Mouse (Mus musculus): ENCODE data around the gene Arf5. TPM values are rescaled to one million over a fixed set of nuclear protein-coding genes. Genes with fewer than 3 reads are reported as not detected.

Arf5 gene
- polyA plus RNA-seq (2016; fragmentation: Nextera tagmentation; extraction: Ambion mirVana): 299 and 324 TPM in 2 replicates

DNA sequence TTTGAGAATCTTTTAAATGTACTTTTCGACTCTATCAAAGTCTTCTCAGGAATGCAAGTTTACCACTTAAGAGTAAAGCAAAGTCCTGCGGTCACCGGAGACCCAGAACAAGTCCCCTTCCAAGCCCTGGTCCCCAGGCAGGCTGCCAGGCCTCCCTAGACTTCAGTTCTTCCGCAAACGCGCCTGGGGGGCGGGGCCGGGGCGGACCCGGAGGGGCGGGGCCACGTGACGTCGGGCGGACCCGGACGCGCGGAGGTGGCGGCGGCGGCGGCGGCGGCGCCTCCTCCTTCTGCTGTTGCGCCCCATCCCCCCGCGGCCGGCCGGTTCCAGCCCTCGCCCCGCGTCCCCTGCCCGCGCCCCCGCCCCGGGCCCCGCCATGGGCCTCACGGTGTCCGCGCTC, at the start of gene Arf5:
Gene Arf5 (plus strand): TSS at position 248 of the 400 bp plus-strand sequence.
- H3K27ac ChIP-seq (replicated peaks): peak within 1 kb of the TSS; percentile 95
- peak; percentile 91 for DNase-seq (ENCODE audit: low spot score)
- peak within 1 kb of the TSS; percentile 92 for H3K4me3 ChIP-seq
- H3K4me1 ChIP-seq: peaks cover 50% of the 10 kb centered on the region
- no peaks in the 10 kb centered on the region for H3K27me3 ChIP-seq (ENCODE audit: low read depth, poor library complexity, severe bottlenecking)
- peaks cover 37% of the 10 kb centered on the region for H3K36me3 ChIP-seq
- 2% methylated on average over 37 of the region's 42 CpGs for WGBS
- H3K9me3 ChIP-seq (replicated peaks): no peaks in the 10 kb centered on the region

DNA sequence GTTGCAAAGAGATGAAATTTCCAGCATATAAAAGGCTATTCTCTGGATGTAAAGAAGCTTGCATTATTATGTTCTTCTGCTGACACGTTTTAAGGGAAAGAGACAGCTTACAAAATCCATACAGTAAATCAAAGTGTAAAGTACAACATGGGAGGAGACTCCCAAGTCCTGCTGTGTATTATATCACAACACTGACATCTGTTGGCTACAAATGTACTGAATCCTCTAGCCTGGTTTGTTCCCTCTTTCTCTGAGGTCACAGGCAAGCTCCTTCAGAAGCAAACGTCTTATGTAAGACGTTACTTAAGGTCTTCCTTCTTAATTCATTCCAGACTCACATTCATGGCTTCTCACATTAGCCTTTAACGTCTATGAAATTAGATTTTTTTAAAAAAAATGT, 41.4 kb upstream of the Arf5 start:
- no peaks in the 10 kb centered on the region for H3K9me3 ChIP-seq (replicated peaks)
- H3K36me3 ChIP-seq: no peaks in the 10 kb centered on the region
- no peak overlapping the region for H3K4me3 ChIP-seq
- no peak overlapping the region for H3K27ac ChIP-seq (replicated peaks)
- H3K27me3 ChIP-seq (ENCODE audit: low read depth, poor library complexity, severe bottlenecking): no peaks in the 10 kb centered on the region
- no peak for DNase-seq (ENCODE audit: low spot score)
- 65% methylated on average over 4 of the region's 4 CpGs for WGBS
- no peaks in the 10 kb centered on the region for H3K4me1 ChIP-seq

DNA sequence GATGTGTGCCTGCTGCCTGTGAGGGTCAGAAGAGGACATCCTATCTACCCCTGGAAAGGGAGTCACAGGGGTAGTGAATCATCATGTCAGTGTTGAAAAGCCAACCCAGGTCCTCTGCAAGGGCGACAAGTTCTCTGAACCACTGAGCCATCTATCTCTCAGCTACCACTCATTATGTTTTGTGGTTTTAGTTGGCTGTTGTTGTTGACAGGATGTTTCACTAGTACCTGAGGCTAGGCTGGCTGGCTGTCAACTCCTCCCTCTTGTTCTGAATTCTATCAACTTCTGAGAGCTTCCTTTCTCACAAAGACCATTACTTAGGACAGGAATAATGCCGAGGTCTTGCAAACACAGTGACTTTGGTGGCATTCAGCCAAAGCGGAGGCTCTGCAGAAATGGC, 38.2 kb upstream of the Arf5 start:
- no peak for DNase-seq (ENCODE audit: low spot score)
- Histone ChIP-seq H3K4me3 (no peak overlapping the region), H3K4me1 (no peaks in the 10 kb centered on the region), H3K27ac (replicated peaks) (no peak overlapping the region), H3K36me3 (no peaks in the 10 kb centered on the region), H3K27me3 (ENCODE audit: low read depth, poor library complexity, severe bottlenecking) (no peaks in the 10 kb centered on the region), H3K9me3 (replicated peaks) (no peaks in the 10 kb centered on the region)
- 94% methylated on average over 3 of the region's 3 CpGs for WGBS

DNA sequence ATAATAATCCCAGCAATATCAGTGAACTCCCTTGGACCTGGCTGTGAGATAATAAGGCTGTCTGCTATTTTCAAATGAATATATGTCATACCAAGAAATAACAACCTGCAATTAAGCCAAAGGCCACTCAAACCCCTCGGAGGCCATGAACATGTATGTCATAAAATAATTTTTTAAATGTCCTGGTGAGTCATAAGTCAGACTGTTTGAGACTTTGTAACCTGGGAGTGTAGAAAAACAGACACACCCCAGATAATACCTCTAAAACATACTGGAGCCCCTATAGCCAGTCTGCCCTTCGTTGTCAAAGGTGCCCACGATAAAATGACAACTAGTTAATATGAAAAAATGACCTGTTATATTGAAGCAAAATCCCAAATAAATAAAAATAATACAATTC, 34.3 kb upstream of the Arf5 start:
- no peaks in the 10 kb centered on the region for H3K9me3 ChIP-seq (replicated peaks)
- no peak overlapping the region for H3K27ac ChIP-seq (replicated peaks)
- DNase-seq (ENCODE audit: low spot score): no peak
- peaks cover 3% of the 10 kb centered on the region; the same call in 1 of the 2 replicates for H3K36me3 ChIP-seq
- H3K27me3 ChIP-seq (ENCODE audit: low read depth, poor library complexity, severe bottlenecking): peaks cover 5% of the 10 kb centered on the region
- H3K4me1 ChIP-seq: peaks cover 5% of the 10 kb centered on the region; the same call in 1 of the 2 replicates
- WGBS: 93% methylated on average over 3 of the region's 3 CpGs
- no peak overlapping the region for H3K4me3 ChIP-seq

GRCm38 (mm10) chr6:28396051-28396852, 27.1 kb upstream of the Arf5 start:
- peaks cover 52% of the 10 kb centered on the region for H3K27me3 ChIP-seq (ENCODE audit: low read depth, poor library complexity, severe bottlenecking)
- peak; percentile 33 for DNase-seq (ENCODE audit: low spot score)
- WGBS: 16% methylated on average over 15 of the region's 15 CpGs

GRCm38 (mm10) chr6:28396853-28397457, 26.4 kb upstream of the Arf5 start:
- Histone ChIP-seq H3K36me3 (peaks cover 5% of the 10 kb centered on the region; the same call in 1 of the 2 replicates), H3K9me3 (replicated peaks) (peaks cover 4% of the 10 kb centered on the region; the same call in 1 of the 2 replicates), H3K27ac (replicated peaks) (peak overlapping the region; percentile 91), H3K4me3 (peak overlapping the region; percentile 57), H3K4me1 (peaks cover 29% of the 10 kb centered on the region), H3K27me3 (ENCODE audit: low read depth, poor library complexity, severe bottlenecking) (peaks cover 55% of the 10 kb centered on the region)
- peak; percentile 57 for DNase-seq (ENCODE audit: low spot score)
- under 1% methylated on average over 19 of the region's 19 CpGs for WGBS

More at GRCm38 (mm10) chr6:28396051-28396852, 27.1 kb upstream of the Arf5 start:
- peaks cover 5% of the 10 kb centered on the region; the same call in 1 of the 2 replicates for H3K36me3 ChIP-seq
- peak overlapping the region; percentile 57 for H3K4me3 ChIP-seq
- H3K27ac ChIP-seq (replicated peaks): peak overlapping the region; percentile 91
- peaks cover 4% of the 10 kb centered on the region; the same call in 1 of the 2 replicates for H3K9me3 ChIP-seq (replicated peaks)
- peaks cover 29% of the 10 kb centered on the region for H3K4me1 ChIP-seq

- H3K4me1 ChIP-seq: peaks cover 25% of the 10 kb centered on the region
- H3K27me3 ChIP-seq (ENCODE audit: low read depth, poor library complexity, severe bottlenecking): peaks cover 55% of the 10 kb centered on the region
- peak within 1 kb of the TSS; percentile 91 for H3K27ac ChIP-seq (replicated peaks)
- H3K36me3 ChIP-seq: peaks cover 5% of the 10 kb centered on the region; the same call in 1 of the 2 replicates
- peaks cover 4% of the 10 kb centered on the region; the same call in 1 of the 2 replicates for H3K9me3 ChIP-seq (replicated peaks)
- under 1% methylated on average over 33 of the region's 33 CpGs for WGBS
- H3K4me3 ChIP-seq: peak within 1 kb of the TSS; percentile 57
- peak; percentile 71 for DNase-seq (ENCODE audit: low spot score)
Observed at GRCm38 (mm10) chr6:28397681-28398203, 25.6 kb upstream of the Arf5 start, which contains the start of gene Zfp800. Zfp800 (minus strand) TSS chr6:28398005.

- Histone ChIP-seq H3K36me3 (peaks cover 4% of the 10 kb centered on the region; the same call in 1 of the 2 replicates), H3K4me1 (peaks cover 25% of the 10 kb centered on the region), H3K27me3 (ENCODE audit: low read depth, poor library complexity, severe bottlenecking) (peaks cover 54% of the 10 kb centered on the region), H3K9me3 (replicated peaks) (peaks cover 4% of the 10 kb centered on the region; the same call in 1 of the 2 replicates), H3K4me3 (no peak overlapping the region), H3K27ac (replicated peaks) (no peak overlapping the region)
- 80% methylated on average over 3 of the region's 3 CpGs for WGBS
- no peak for DNase-seq (ENCODE audit: low spot score)
Observed at GRCm38 (mm10) chr6:28398726-28399125, 24.6 kb upstream of the Arf5 start.

DNA sequence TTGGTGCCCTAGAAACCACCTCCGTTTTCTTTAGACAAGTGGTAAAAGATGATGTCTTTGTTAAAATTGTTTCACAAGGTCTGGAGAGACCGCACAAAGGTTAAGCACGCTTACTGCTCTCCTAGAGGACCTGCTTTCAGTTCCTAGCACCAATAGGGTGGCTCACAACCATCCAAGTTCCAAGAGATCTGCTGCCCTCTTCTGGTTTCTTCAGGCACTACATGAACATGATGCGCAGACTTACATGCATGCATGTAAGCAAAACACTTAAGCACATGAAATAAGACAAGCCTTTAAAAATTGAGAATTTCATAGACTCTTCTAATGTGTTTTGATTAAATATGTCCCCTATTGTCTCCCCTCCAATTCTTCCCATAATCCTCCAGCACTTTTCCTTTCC, 23.6 kb upstream of the Arf5 start:
- WGBS: 90% methylated on average over 4 of the region's 4 CpGs

DNA sequence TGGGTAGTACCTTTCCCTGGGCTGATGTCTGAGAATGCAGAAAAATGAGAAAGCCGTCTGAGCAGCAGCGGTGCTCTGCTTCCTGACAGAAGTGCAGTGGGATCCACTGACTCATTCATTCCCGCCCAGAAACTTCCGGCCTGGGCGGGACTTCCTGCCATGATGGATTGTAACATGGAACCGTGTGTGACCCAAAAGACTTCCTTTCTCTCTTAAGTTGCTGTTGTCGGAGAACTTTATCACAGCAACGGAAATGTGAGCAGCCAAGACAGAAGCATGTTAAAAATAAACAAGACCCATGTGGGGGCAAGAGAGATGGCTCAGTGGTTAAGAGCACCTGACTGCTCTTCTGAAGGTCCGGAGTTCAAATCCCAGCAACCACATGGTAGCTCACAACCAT, 13.3 kb upstream of the Arf5 start:
- no peaks in the 10 kb centered on the region; the same call in 1 of the 2 replicates for H3K9me3 ChIP-seq (replicated peaks)
- DNase-seq (ENCODE audit: low spot score): no peak
- H3K27ac ChIP-seq (replicated peaks): no peak overlapping the region
- H3K36me3 ChIP-seq: peaks cover 13% of the 10 kb centered on the region
- H3K4me3 ChIP-seq: no peak overlapping the region
- no peaks in the 10 kb centered on the region for H3K4me1 ChIP-seq
- no peaks in the 10 kb centered on the region for H3K27me3 ChIP-seq (ENCODE audit: low read depth, poor library complexity, severe bottlenecking)
- WGBS: 87% methylated on average over 9 of the region's 9 CpGs

More for the DNA sequence above, 23.6 kb upstream of the Arf5 start:
- no peak for DNase-seq (ENCODE audit: low spot score)
- H3K9me3 ChIP-seq (replicated peaks): peaks cover 13% of the 10 kb centered on the region; the same call in 1 of the 2 replicates
- H3K36me3 ChIP-seq: no peaks in the 10 kb centered on the region
- H3K4me3 ChIP-seq: no peak overlapping the region
- H3K27me3 ChIP-seq (ENCODE audit: low read depth, poor library complexity, severe bottlenecking): peaks cover 43% of the 10 kb centered on the region
- H3K27ac ChIP-seq (replicated peaks): no peak overlapping the region
- H3K4me1 ChIP-seq: peaks cover 25% of the 10 kb centered on the region

- Histone ChIP-seq H3K9me3 (replicated peaks) (no peaks in the 10 kb centered on the region), H3K4me1 (no peaks in the 10 kb centered on the region), H3K27me3 (ENCODE audit: low read depth, poor library complexity, severe bottlenecking) (no peaks in the 10 kb centered on the region), H3K27ac (replicated peaks) (no peak overlapping the region), H3K36me3 (peaks cover 25% of the 10 kb centered on the region), H3K4me3 (no peak overlapping the region)
- WGBS: 78% methylated on average over 2 of the region's 2 CpGs
- no peak for DNase-seq (ENCODE audit: low spot score)
Observed at GRCm38 (mm10) chr6:28411236-28411635, 12.1 kb upstream of the Arf5 start.

GRCm38 (mm10) chr6:28416981-28417380, 6.4 kb upstream of the Arf5 start:
- 74% methylated on average over 4 of the region's 4 CpGs for WGBS
- H3K27ac ChIP-seq (replicated peaks): no peak overlapping the region
- H3K9me3 ChIP-seq (replicated peaks): no peaks in the 10 kb centered on the region
- H3K36me3 ChIP-seq: peaks cover 58% of the 10 kb centered on the region
- no peak overlapping the region for H3K4me3 ChIP-seq
- H3K4me1 ChIP-seq: peaks cover 26% of the 10 kb centered on the region
- H3K27me3 ChIP-seq (ENCODE audit: low read depth, poor library complexity, severe bottlenecking): no peaks in the 10 kb centered on the region
- DNase-seq (ENCODE audit: low spot score): no peak
